Mouse (Mus musculus) activated CD4-positive, CD25-positive, alpha-beta regulatory T cell (primary cell): ENCODE data around the gene Olfr1255. TPM values are rescaled to one million over a fixed set of nuclear protein-coding genes. Genes with fewer than 3 reads are reported as not detected.

ENCODE experiments used
- polyA plus RNA-seq, 2 experiments: library from polyadenylated mRNA; unstranded; fragments of 100-300 nt; shearing (Covaris generic); gene quantifications; one replicate each; pipeline ENCODE4 v1.2.1; 2017

Gene Olfr1255
- not detected for polyA plus RNA-seq

GRCm38 (mm10) chr2:89811751-89812150, at the start of gene Olfr1255:
Gene Olfr1255 (plus strand): TSS chr2:89812051.

GRCm38 (mm10) chr2:89793519-89793918, 18.3 kb upstream of the Olfr1255 start, which contains the start of gene Olfr1254:
Gene Olfr1254 (minus strand): TSS chr2:89793619.

GRCm38 (mm10) chr2:89841455-89841854, 29.6 kb downstream of the Olfr1255 start, which contains the start of gene Olfr1256:
Gene Olfr1256 (minus strand): TSS chr2:89841555.

GRCm38 (mm10) chr2:89848105-89848504, 36.3 kb downstream of the Olfr1255 start, which contains the start of gene Olfr48:
Gene Olfr48 (minus strand): TSS chr2:89848205.

Other genes with a start within 250 kb of the Olfr1255 start
- under 1 TPM in 1 of 2 experiments, not detected in 1; 0.10 TPM for gene Olfr1245, start 233.6 kb upstream of the Olfr1255 start, polyA plus RNA-seq
- gene Olfr1246, start 218.9 kb upstream of the Olfr1255 start, polyA plus RNA-seq: not detected
- under 1 TPM in 1 of 2 experiments, not detected in 1; 0.11 TPM for gene Olfr1247, start 197.9 kb upstream of the Olfr1255 start, polyA plus RNA-seq
- gene Olfr1248, start 193.8 kb upstream of the Olfr1255 start, polyA plus RNA-seq: not detected
- gene Olfr1249, start 177.1 kb upstream of the Olfr1255 start, polyA plus RNA-seq: not detected
- under 1 TPM; 0.04 to 0.15 TPM for gene Olfr1250, start 150.6 kb upstream of the Olfr1255 start, polyA plus RNA-seq
- gene Olfr1251, start 140.1 kb upstream of the Olfr1255 start, polyA plus RNA-seq: not detected
- under 1 TPM in 1 of 2 experiments, not detected in 1; 0.05 TPM for gene Olfr1252, start 87.0 kb upstream of the Olfr1255 start, polyA plus RNA-seq
- gene Olfr1253, start 55.0 kb upstream of the Olfr1255 start, polyA plus RNA-seq: under 1 TPM in 1 of 2 experiments, not detected in 1; 0.31 TPM
- not detected for gene Olfr1254, start 18.4 kb upstream of the Olfr1255 start, polyA plus RNA-seq
- gene Olfr1256, start 29.5 kb downstream of the Olfr1255 start, polyA plus RNA-seq: not detected
- not detected for gene Olfr48, start 36.2 kb downstream of the Olfr1255 start, polyA plus RNA-seq
- gene Olfr1257, start 66.4 kb downstream of the Olfr1255 start, polyA plus RNA-seq: not detected
- gene Olfr1258, start 115.3 kb downstream of the Olfr1255 start, polyA plus RNA-seq: not detected
- gene Olfr1259, start 136.6 kb downstream of the Olfr1255 start, polyA plus RNA-seq: not detected
- under 1 TPM in 1 of 2 experiments, not detected in 1; 0.04 TPM for gene Olfr1260, start 162.3 kb downstream of the Olfr1255 start, polyA plus RNA-seq
- not detected for gene Olfr1261, start 179.2 kb downstream of the Olfr1255 start, polyA plus RNA-seq
- gene Olfr1262, start 188.1 kb downstream of the Olfr1255 start, polyA plus RNA-seq: not detected
- not detected for gene Olfr1263, start 200.1 kb downstream of the Olfr1255 start, polyA plus RNA-seq
- gene Olfr1264, start 213.5 kb downstream of the Olfr1255 start, polyA plus RNA-seq: not detected
- gene Olfr1265, start 223.3 kb downstream of the Olfr1255 start, polyA plus RNA-seq: not detected